Mouse (Mus musculus) megakaryocyte, embryonic 14.5 days (primary cell): ENCODE measurements at regions not wholly inside any gene's neighbourhood (a gene's known extent, or its start where the extent isn't known, plus 50 kb on each side); places are given as distances from the start of the nearest gene placed in this dataset.

Experiments used
- FLI1 ChIP-seq: IDR thresholded peaks from 2 replicates; pipeline ENCODE4 v1.6.1; 2012; ENCODE audit warnings: low read length, inconsistent platforms, mixed read lengths
- GATA1 ChIP-seq: IDR thresholded peaks from 3 replicates; pipeline ENCODE4 v1.6.1; 2012; ENCODE audit warnings: mixed read lengths, low read length, inconsistent platforms, borderline replicate concordance

- TF ChIP-seq GATA1 (no peak), FLI1 (no peak)
These were observed 208.2 kb downstream of the Rpl10-ps3 start for GRCm38 (mm10) chr9:50136636-50136985.
